Mouse (Mus musculus): ENCODE measurements at regions not wholly inside any gene's neighbourhood (a gene's known extent, or its start where the extent isn't known, plus 50 kb on each side); places are given as distances from the start of the nearest gene placed in this dataset.

DNA sequence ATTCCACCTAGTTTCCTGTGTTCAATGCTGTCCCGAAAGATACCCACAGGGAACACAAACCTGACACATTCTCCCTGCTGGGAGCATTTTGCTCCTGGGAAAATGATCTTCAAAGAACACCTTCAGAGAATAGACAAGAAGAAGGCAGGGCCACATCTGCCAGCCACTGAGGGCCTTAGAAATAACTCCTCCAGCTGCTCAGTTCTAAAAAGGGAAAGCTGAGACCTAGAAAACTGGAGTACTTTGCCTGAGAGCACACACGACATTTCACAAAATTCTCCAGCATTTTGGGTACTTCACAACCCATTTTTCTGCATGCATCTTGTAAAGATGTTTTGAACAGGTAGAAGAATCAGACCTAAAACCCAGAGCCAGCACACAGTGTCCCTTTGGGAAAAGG is 519.6 kb downstream of the Insc start:
- H3K9ac ChIP-seq (replicated peaks), result no peak overlapping the region
- H3K4me3 ChIP-seq, result no peak overlapping the region
- 0 out of 2 replicates have a peak, but pooled peaks cover 7% of the 10 kb centered on the region for H3K4me1 ChIP-seq
- peaks cover 21% of the 10 kb centered on the region; the same call in 1 of the 2 replicates for H3K27me3 ChIP-seq
- no peaks in the 10 kb centered on the region for H3K36me3 ChIP-seq
- whole genome bisulfite sequencing, result 94% methylated on average over 2 of the region's 2 CpGs
- no peak overlapping the region for H3K4me2 ChIP-seq (replicated peaks)
- ATAC-seq (replicated peaks), result no peak
- no peak overlapping the region for H3K27ac ChIP-seq (replicated peaks)
- H3K9me3 ChIP-seq, result no peaks in the 10 kb centered on the region

DNA sequence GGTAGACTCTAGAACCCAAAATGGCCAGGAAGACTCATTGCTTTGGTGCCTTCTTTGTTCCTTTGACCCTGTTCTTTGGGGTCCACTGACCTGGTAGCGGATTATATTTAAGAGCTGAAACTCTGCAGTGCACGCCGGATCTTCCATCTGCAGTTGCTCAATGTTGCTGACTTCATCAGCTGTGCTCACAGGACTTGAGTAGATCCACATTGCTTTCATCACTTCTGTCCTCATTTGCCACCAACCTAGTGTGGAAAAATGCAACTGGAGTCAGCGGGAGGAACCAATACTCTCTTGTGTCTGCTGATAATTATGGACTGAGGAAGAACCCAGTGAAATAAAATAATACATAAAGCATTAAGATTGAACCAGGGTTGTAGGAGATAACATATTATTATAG is 522.6 kb downstream of the Insc start:
- Histone ChIP-seq H3K4me3 (no peak overlapping the region), H3K4me2 (replicated peaks) (no peak overlapping the region), H3K4me1 (no peaks in the 10 kb centered on the region), H3K27ac (replicated peaks) (no peak overlapping the region), H3K36me3 (no peaks in the 10 kb centered on the region), H3K9ac (replicated peaks) (no peak overlapping the region), H3K9me3 (no peaks in the 10 kb centered on the region), H3K27me3 (peaks cover 22% of the 10 kb centered on the region; the same call in 1 of the 2 replicates)
- no peak for ATAC-seq (replicated peaks)
- WGBS, result 93% methylated on average over 4 of the region's 4 CpGs

DNA sequence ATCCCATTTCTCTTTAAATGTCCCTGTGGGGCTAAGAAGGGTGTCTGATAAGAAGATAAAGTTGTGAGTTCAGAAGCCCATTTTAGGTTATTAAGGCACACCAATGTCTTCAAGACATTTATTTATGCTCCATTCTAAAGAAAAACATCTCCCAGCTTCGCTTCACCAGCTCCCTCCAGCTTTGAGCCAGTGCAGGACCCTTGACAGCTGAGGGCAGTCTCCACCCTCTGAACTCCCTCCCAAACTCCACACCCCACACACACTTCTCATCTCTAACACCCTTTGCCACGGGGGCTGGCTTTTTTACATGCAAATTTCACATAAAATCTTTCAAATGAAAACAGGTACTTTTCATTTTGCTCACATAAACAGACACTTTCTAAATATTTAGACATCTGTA is 527.3 kb downstream of the Insc start:
- 20% methylated on average over 2 of the region's 2 CpGs for WGBS
- no peaks in the 10 kb centered on the region for H3K4me1 ChIP-seq
- ATAC-seq (replicated peaks), result no peak
- H3K36me3 ChIP-seq, result no peaks in the 10 kb centered on the region
- H3K27me3 ChIP-seq, result peaks cover 6% of the 10 kb centered on the region; the same call in 1 of the 2 replicates
- H3K9me3 ChIP-seq, result no peaks in the 10 kb centered on the region
- no peak overlapping the region for H3K27ac ChIP-seq (replicated peaks)
- no peak overlapping the region for H3K4me2 ChIP-seq (replicated peaks)
- no peak overlapping the region for H3K9ac ChIP-seq (replicated peaks)
- no peak overlapping the region for H3K4me3 ChIP-seq

DNA sequence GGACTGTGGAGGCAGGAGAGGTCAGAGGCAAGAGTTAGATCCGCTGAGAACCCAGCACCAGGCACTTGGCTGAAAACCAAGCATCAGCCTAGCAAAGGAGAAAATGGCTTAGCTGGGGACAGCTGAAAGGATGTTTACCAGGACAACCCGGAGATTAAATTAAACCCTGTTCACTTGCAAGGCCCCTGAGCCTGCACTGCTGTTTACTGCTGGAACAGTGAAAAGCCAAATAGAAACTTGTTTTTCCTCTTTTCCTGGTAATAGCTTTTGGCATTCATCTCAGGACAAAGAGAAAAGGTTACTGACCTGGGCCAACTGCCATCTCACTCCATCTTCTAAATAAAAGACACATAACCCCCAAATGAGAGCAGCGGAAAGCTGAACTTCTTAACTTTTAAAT is 531.3 kb downstream of the Insc start:
- Histone ChIP-seq H3K27ac (replicated peaks) (no peak overlapping the region), H3K4me2 (replicated peaks) (no peak overlapping the region), H3K27me3 (peaks cover 6% of the 10 kb centered on the region; the same call in 1 of the 2 replicates), H3K36me3 (no peaks in the 10 kb centered on the region), H3K9ac (replicated peaks) (no peak overlapping the region), H3K9me3 (no peaks in the 10 kb centered on the region), H3K4me1 (no peaks in the 10 kb centered on the region), H3K4me3 (no peak overlapping the region)
- ATAC-seq (replicated peaks), result no peak
- 26% methylated on average over 3 of the region's 3 CpGs for WGBS

- H3K4me3 ChIP-seq, result no peak overlapping the region
- no peak overlapping the region for H3K27ac ChIP-seq (replicated peaks)
- H3K36me3 ChIP-seq, result no peaks in the 10 kb centered on the region
- 45% methylated on average over 7 of the region's 7 CpGs for WGBS
- ATAC-seq (replicated peaks), result no peak
- no peak overlapping the region for H3K4me2 ChIP-seq (replicated peaks)
- no peaks in the 10 kb centered on the region for H3K27me3 ChIP-seq
- H3K9me3 ChIP-seq, result no peaks in the 10 kb centered on the region
- no peak overlapping the region for H3K9ac ChIP-seq (replicated peaks)
- peaks cover 4% of the 10 kb centered on the region; the same call in 1 of the 2 replicates for H3K4me1 ChIP-seq
These were observed 547.4 kb downstream of the Insc start for GRCm38 (mm10) chr7:115290801-115291417.

DNA sequence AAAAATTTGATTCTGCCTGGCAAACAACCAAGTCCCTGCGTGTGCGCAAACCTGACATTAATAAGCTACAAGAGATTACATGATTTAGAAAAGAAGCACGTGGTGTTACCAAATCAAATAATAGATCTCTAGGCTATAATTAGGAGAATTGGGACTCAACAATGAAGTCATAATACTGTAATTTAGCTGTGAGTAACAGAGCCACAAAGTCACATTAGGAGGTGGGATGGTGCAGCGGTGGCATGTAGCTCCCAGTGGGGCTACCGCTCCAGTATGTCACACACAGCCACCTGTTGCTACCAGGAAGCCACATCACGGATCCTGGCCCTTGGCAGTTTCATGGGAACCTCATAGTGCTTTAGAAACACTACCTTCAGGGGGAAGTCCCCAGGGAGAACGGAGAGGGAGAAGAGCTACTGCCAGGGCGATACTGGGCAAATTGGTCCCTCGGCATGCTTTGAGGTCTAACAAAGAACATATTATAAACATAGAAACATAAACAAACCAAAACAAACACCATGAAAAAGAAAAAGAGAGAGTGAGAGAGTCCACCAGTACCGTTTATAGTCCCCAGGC is 551.2 kb downstream of the Insc start:
- no peak overlapping the region for H3K4me2 ChIP-seq (replicated peaks)
- ATAC-seq (replicated peaks), result no peak
- H3K9me3 ChIP-seq, result no peaks in the 10 kb centered on the region
- peaks cover 4% of the 10 kb centered on the region; the same call in 1 of the 2 replicates for H3K4me1 ChIP-seq
- no peaks in the 10 kb centered on the region for H3K36me3 ChIP-seq
- H3K27me3 ChIP-seq, result no peaks in the 10 kb centered on the region
- no peak overlapping the region for H3K4me3 ChIP-seq
- 49% methylated on average over 10 of the region's 10 CpGs for WGBS
- H3K9ac ChIP-seq (replicated peaks), result no peak overlapping the region
- no peak overlapping the region for H3K27ac ChIP-seq (replicated peaks)

GRCm38 (mm10) chr7:115300241-115300640 is 556.7 kb downstream of the Insc start:
- no peak for ATAC-seq (replicated peaks)
- H3K36me3 ChIP-seq, result no peaks in the 10 kb centered on the region
- 0 out of 2 replicates have a peak, but pooled peaks cover 5% of the 10 kb centered on the region for H3K4me1 ChIP-seq
- no peak overlapping the region for H3K9ac ChIP-seq (replicated peaks)
- no peak overlapping the region for H3K4me2 ChIP-seq (replicated peaks)
- no peaks in the 10 kb centered on the region for H3K9me3 ChIP-seq
- H3K4me3 ChIP-seq, result no peak overlapping the region
- no peaks in the 10 kb centered on the region for H3K27me3 ChIP-seq
- H3K27ac ChIP-seq (replicated peaks), result no peak overlapping the region
- WGBS, result 76% methylated on average over 8 of the region's 8 CpGs

- Histone ChIP-seq H3K36me3 (no peaks in the 10 kb centered on the region), H3K4me1 (peaks cover 20% of the 10 kb centered on the region), H3K4me3 (no peak overlapping the region), H3K9me3 (no peaks in the 10 kb centered on the region), H3K27me3 (no peaks in the 10 kb centered on the region), H3K9ac (replicated peaks) (no peak overlapping the region), H3K27ac (replicated peaks) (no peak overlapping the region), H3K4me2 (replicated peaks) (no peak overlapping the region)
- ATAC-seq (replicated peaks), result no peak
- WGBS, result 92% methylated on average over 4 of the region's 4 CpGs
These were observed 564.9 kb downstream of the Insc start for GRCm38 (mm10) chr7:115308377-115308776.

DNA sequence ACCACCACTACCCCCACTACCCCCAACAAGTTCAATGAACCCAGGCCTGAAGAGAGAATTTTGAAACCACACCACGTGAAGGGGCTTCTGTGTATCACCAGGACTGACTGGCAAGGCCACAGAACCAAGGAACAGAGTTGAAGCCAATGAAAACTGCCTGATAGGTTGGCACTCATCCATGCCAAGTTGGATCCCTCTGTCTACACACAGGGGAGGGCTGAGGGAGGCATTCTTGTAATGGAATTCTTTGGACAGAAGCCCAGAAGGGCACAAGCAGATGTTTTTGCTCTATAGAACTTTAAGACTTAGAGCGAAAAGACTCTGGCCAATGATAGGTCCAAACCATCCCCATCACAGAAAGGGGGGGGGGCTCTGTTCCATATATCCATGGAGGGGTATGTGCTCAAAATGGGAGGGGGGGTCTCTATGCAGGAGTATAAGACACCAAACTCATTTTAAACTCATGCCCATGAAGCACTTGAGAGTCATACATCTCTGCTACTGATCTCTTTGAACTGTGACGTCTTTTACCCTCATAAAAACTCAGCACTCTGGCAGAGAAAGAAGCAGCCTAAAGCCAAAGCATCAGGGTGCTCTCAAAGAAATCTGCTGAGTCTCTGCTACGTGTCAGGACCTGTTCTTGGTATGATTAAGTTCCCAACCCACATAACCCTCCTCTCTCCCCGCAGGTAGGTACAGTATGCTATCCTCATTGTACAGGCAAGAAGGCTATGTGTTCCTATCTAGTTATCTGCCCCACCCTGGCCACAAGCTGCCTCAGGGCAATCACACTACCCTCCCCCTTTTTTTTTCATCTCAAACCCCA is 567.1 kb downstream of the Insc start:
- ATAC-seq (replicated peaks), result peak; percentile 78
- WGBS, result 31% methylated on average over 5 of the region's 5 CpGs
- H3K36me3 ChIP-seq, result no peaks in the 10 kb centered on the region
- no peaks in the 10 kb centered on the region for H3K27me3 ChIP-seq
- no peak overlapping the region for H3K4me2 ChIP-seq (replicated peaks)
- no peaks in the 10 kb centered on the region for H3K9me3 ChIP-seq
- H3K4me3 ChIP-seq, result no peak overlapping the region
- no peak overlapping the region for H3K9ac ChIP-seq (replicated peaks)
- no peak overlapping the region for H3K27ac ChIP-seq (replicated peaks)
- peaks cover 20% of the 10 kb centered on the region for H3K4me1 ChIP-seq

DNA sequence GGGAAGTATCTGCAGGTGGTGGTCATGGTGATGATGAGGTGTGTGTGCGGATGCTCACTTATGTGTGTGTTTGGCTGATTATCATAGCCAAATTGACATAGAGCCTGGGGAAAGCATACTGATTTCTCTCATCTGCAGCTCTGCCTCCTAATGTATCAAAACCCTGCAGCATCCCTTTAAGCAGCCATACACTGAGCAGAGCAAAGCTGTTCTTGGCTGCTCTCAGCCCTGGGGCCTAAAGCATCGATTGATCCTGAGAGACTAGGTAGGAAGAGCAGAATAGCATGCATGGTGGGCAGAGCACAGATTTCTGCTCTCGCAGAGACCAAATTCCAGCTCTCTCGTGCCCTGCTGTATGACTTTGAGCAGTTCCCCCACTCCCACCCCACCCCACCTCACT is 576.0 kb downstream of the Insc start:
- H3K4me1 ChIP-seq, result no peaks in the 10 kb centered on the region
- no peak overlapping the region for H3K27ac ChIP-seq (replicated peaks)
- H3K9ac ChIP-seq (replicated peaks), result no peak overlapping the region
- ATAC-seq (replicated peaks), result no peak
- no peak overlapping the region for H3K4me2 ChIP-seq (replicated peaks)
- WGBS, result 64% methylated on average over 4 of the region's 4 CpGs
- H3K9me3 ChIP-seq, result no peaks in the 10 kb centered on the region
- no peaks in the 10 kb centered on the region for H3K27me3 ChIP-seq
- H3K36me3 ChIP-seq, result no peaks in the 10 kb centered on the region
- no peak overlapping the region for H3K4me3 ChIP-seq

DNA sequence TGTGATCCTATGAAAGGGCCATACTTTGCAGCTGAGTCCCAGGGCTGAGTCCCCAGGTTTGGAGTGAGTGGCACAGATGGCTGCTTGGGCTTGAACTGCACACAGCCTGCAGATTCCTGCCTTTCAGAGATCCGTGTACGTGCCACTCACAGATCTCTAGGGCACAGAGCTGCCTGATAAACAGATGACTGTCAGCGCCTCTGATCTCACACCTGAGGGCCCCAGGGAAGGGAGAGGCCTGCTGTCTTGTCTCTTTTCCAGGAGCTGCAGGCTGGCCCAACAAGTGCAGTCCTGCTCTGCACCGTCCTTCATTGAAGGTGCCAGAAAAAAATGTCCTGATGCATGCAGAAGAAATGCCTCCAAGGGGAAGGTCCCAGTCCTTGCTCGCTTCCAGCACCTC is 579.5 kb downstream of the Insc start:
- Histone ChIP-seq H3K27me3 (no peaks in the 10 kb centered on the region), H3K9me3 (no peaks in the 10 kb centered on the region), H3K36me3 (no peaks in the 10 kb centered on the region), H3K4me1 (no peaks in the 10 kb centered on the region), H3K4me3 (no peak overlapping the region), H3K27ac (replicated peaks) (no peak overlapping the region), H3K4me2 (replicated peaks) (no peak overlapping the region), H3K9ac (replicated peaks) (no peak overlapping the region)
- 67% methylated on average over 5 of the region's 5 CpGs for WGBS
- no peak for ATAC-seq (replicated peaks)

GRCm38 (mm10) chr7:115328300-115328699 is 584.8 kb downstream of the Insc start:
- Histone ChIP-seq H3K4me3 (no peak overlapping the region), H3K36me3 (no peaks in the 10 kb centered on the region), H3K27me3 (no peaks in the 10 kb centered on the region), H3K4me1 (no peaks in the 10 kb centered on the region), H3K9ac (replicated peaks) (no peak overlapping the region), H3K9me3 (no peaks in the 10 kb centered on the region), H3K4me2 (replicated peaks) (no peak overlapping the region), H3K27ac (replicated peaks) (no peak overlapping the region)
- WGBS, result 68% methylated on average over 3 of the region's 3 CpGs
- ATAC-seq (replicated peaks), result no peak
